Mouse (Mus musculus) cerebellum, adult 2 months (tissue): Measurements from ENCODE around the gene Cyp17a1.

ENCODE experiments used
- CTCF ChIP-seq: fragments of 200-500 bp; IDR thresholded peaks from 2 replicates; pipeline ENCODE4 v1.5.1; 2011; ENCODE audit warnings: low read depth, mild to moderate bottlenecking, control low read depth, low read length, moderate library complexity, borderline replicate concordance; ENCODE audit not compliant: insufficient read depth
- POLR2A ChIP-seq: fragments of 200-500 bp; IDR thresholded peaks from 2 replicates; pipeline ENCODE4 v1.6.1; 2011; ENCODE audit warnings: low read length, control low read depth, borderline replicate concordance; ENCODE audit not compliant: insufficient read depth

- TF ChIP-seq POLR2A = no peak
- TF ChIP-seq CTCF = no peak
Observed at GRCm38 (mm10) chr19:46639496-46639895, 33.5 kb downstream of the Cyp17a1 start.
